Mouse (Mus musculus): ENCODE results near the gene Cdc42ep3.

Cdc42ep3 gene

GRCm38 (mm10) chr17:79291672-79292071 is 63.2 kb downstream of the Cdc42ep3 start:
- ATAC-seq (ENCODE audit: insufficient number of reproducible peaks, low FRiP score, low TSS enrichment), result no peak

GRCm38 (mm10) chr17:79290697-79291096 is 64.2 kb downstream of the Cdc42ep3 start:
- ATAC-seq (ENCODE audit: insufficient number of reproducible peaks, low FRiP score, low TSS enrichment), result no peak

- ATAC-seq (ENCODE audit: insufficient number of reproducible peaks, low FRiP score, low TSS enrichment), result no peak
Observed at GRCm38 (mm10) chr17:79287302-79287701, 67.6 kb downstream of the Cdc42ep3 start.

GRCm38 (mm10) chr17:79285030-79285601 is 69.8 kb downstream of the Cdc42ep3 start:
- ATAC-seq (ENCODE audit: insufficient number of reproducible peaks, low FRiP score, low TSS enrichment), result no peak
